Mouse (Mus musculus) heart, embryonic 12.5 days (tissue): ENCODE results near the gene Gm49721. TPM values are rescaled to one million over a fixed set of nuclear protein-coding genes. Genes with fewer than 3 reads are reported as not detected.
"Not testable (repeated sequence)": the region's sequence is repeated elsewhere in the genome, so short reads cannot be mapped to it uniquely, and the experiment has no call there.

Experiments
- ATAC-seq: fragments of 200-750 bp; cut with Nextera tagmentation; 2 replicates; pipeline ENCODE4 v1.8.0; 2017; ENCODE audit warnings: moderate TSS enrichment, moderate library complexity; ENCODE audit not compliant: insufficient number of reproducible peaks, low FRiP score
- H3K27ac ChIP-seq: fragments of 300-500 bp; sonication (generic); 2 replicates; pipeline ENCODE4 v1.5.1; 2016; ENCODE audit warnings: mild to moderate bottlenecking, moderate library complexity; ENCODE audit not compliant: poor library complexity, severe bottlenecking
- H3K27me3 ChIP-seq: fragments of 300-500 bp; sonication (generic); replicated peaks from 2 replicates; pipeline ENCODE4 v1.6.1; 2016; ENCODE audit warnings: mild to moderate bottlenecking, moderate library complexity
- H3K36me3 ChIP-seq: fragments of 300-500 bp; sonication (generic); 2 replicates; pipeline ENCODE4 v1.6.1; 2016; ENCODE audit warnings: mild to moderate bottlenecking, moderate library complexity
- H3K4me1 ChIP-seq: fragments of 300-500 bp; sonication (generic); replicated peaks from 2 replicates; pipeline ENCODE4 v1.6.1; 2016; ENCODE audit warnings: mild to moderate bottlenecking
- H3K4me2 ChIP-seq: fragments of 300-500 bp; sonication (generic); 2 replicates; pipeline ENCODE4 v1.6.1; 2016; ENCODE audit warnings: mild to moderate bottlenecking, moderate library complexity
- H3K4me3 ChIP-seq: fragments of 300-500 bp; sonication (generic); 2 replicates; pipeline ENCODE4 v1.5.1; 2016; ENCODE audit warnings: mild to moderate bottlenecking
- H3K9ac ChIP-seq: fragments of 300-500 bp; sonication (generic); 2 replicates; pipeline ENCODE4 v1.6.1; 2016; ENCODE audit warnings: mild to moderate bottlenecking, moderate library complexity
- H3K9me3 ChIP-seq: fragments of 300-500 bp; sonication (generic); replicated peaks from 2 replicates; pipeline ENCODE4 v1.6.1; 2016; ENCODE audit warnings: mild to moderate bottlenecking, moderate library complexity
- WGBS: fragments of 180-500 bp; shearing (Covaris S2); methylation state at CpG from one replicate; pipeline ENCODE4 v1.1.7; 2016; 5-methylcytosine and 5-hydroxymethylcytosine counted together
- polyA plus RNA-seq: library from polyadenylated mRNA; unstranded; fragments of >200 nt; fragmentation: Nextera tagmentation; extraction: Ambion mirVana; gene quantifications from 2 replicates; pipeline ENCODE4 v1.2.1, GENCODE M21; 2016

Gene Gm49721
- polyA plus RNA-seq, 1 experiment from 2014 or later: 0.19 TPM

GRCm38 (mm10) chr17:7085469-7086168 is 106.9 kb downstream of the Gm49721 start:
- H3K9ac ChIP-seq, H3K27ac ChIP-seq, H3K9me3 ChIP-seq, H3K4me2 ChIP-seq, H3K4me3 ChIP-seq, H3K27me3 ChIP-seq, H3K36me3 ChIP-seq, H3K4me1 ChIP-seq: not testable (repeated sequence)
- 0 out of 2 replicates have a peak, but pooled peaks have one; percentile 13 for ATAC-seq
- no CpG with 5 or more reads among the region's 12 CpGs for WGBS

GRCm38 (mm10) chr17:7086836-7087235 is 108.1 kb downstream of the Gm49721 start:
- not testable (repeated sequence) for H3K9me3 ChIP-seq, H3K36me3 ChIP-seq, ATAC-seq, H3K9ac ChIP-seq, H3K4me1 ChIP-seq, H3K27me3 ChIP-seq, H3K4me3 ChIP-seq, H3K27ac ChIP-seq, H3K4me2 ChIP-seq
- 80% methylated on average over 6 of the region's 8 CpGs for WGBS

Other genes starting within 250 kb of the Gm49721 start
- gene Ezr, start 196.1 kb upstream of the Gm49721 start, polyA plus RNA-seq: 119 and 124 TPM in 2 replicates
- gene Rsph3b, start 30.2 kb upstream of the Gm49721 start, polyA plus RNA-seq: 54.5 and 58.5 TPM in 2 replicates
- 28.8 and 29.2 TPM in 2 replicates for gene Tagap1, start 17.7 kb upstream of the Gm49721 start, polyA plus RNA-seq
- gene Rnaset2b, start 8.3 kb upstream of the Gm49721 start, polyA plus RNA-seq: 227 and 228 TPM in 2 replicates
- not detected in 2 replicates for gene Gm1604a, start 46.7 kb downstream of the Gm49721 start, polyA plus RNA-seq
- 62.5 and 68.8 TPM in 2 replicates for gene Rps6ka2, start 191.2 kb downstream of the Gm49721 start, polyA plus RNA-seq